Mouse (Mus musculus) neutrophil, adult 5-6 weeks (primary cell): ENCODE measurements at regions not wholly inside any gene's neighbourhood (a gene's known extent, or its start where the extent isn't known, plus 50 kb on each side); places are given as distances from the start of the nearest gene placed in this dataset.

Source experiments
- ATAC-seq: fragments of 151-379, 151-347 bp; 2 replicates; pipeline ENCODE4 v1.8.0; 2017; ENCODE audit warnings: mild to moderate bottlenecking, moderate TSS enrichment; ENCODE audit not compliant: insufficient number of reproducible peaks, poor library complexity, low FRiP score, severe bottlenecking; ENCODE audit errors: extremely low read depth

DNA sequence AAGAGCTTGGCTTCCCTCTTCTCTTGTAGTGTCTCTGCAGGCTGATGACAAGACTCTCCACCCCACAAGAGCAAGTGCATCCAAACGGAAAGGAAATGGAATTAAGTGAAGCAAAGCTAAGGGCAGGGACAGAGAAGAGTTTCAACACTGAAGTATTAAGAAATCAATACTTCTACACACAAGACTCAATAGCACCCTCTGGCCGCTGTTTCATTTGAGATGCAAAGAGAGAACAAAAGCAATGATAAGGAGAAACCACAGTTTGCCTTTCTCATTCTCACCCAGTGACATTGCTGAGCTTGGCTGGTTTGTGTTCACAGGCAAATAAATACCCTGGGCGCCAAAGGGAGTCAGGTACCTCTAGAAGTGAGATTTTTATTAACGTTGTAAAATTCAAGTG, 171.8 kb upstream of the Foxd3 start:
- no peak for ATAC-seq

GRCm38 (mm10) chr4:99491536-99492514, 164.3 kb upstream of the Foxd3 start:
- ATAC-seq, result no peak

GRCm38 (mm10) chr4:99503221-99503744, 152.8 kb upstream of the Foxd3 start:
- no peak for ATAC-seq

GRCm38 (mm10) chr4:99511993-99512392, 144.1 kb upstream of the Foxd3 start:
- ATAC-seq, result no peak

DNA sequence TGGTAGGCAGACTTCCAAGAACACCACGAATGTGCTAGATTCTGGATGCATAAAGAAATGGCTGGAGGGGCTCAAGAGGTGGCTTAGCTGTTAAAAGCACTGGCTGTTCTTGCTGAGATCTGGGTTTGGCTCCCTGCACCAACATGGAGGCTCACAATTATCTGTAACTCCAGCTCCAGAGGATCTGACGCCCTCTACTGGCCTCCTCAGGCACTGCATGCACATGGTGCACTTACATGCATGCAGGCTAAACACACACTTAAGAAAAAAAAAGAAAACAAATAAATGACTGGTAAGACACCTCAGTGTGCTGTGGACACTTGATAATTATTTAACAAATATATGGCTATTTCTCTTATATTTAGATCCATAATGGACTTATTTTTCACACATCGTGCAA, 139.2 kb upstream of the Foxd3 start:
- ATAC-seq, result no peak

- ATAC-seq, result no peak
These were observed 128.7 kb upstream of the Foxd3 start for GRCm38 (mm10) chr4:99527441-99527840.

- no peak for ATAC-seq
These were observed 112.1 kb upstream of the Foxd3 start for GRCm38 (mm10) chr4:99544014-99544413.

GRCm38 (mm10) chr4:99545742-99546141, 110.4 kb upstream of the Foxd3 start:
- no peak for ATAC-seq

- no peak for ATAC-seq
These were observed 98.1 kb upstream of the Foxd3 start for GRCm38 (mm10) chr4:99557963-99558362.

GRCm38 (mm10) chr4:99560604-99561003, 95.5 kb upstream of the Foxd3 start:
- ATAC-seq, result no peak

DNA sequence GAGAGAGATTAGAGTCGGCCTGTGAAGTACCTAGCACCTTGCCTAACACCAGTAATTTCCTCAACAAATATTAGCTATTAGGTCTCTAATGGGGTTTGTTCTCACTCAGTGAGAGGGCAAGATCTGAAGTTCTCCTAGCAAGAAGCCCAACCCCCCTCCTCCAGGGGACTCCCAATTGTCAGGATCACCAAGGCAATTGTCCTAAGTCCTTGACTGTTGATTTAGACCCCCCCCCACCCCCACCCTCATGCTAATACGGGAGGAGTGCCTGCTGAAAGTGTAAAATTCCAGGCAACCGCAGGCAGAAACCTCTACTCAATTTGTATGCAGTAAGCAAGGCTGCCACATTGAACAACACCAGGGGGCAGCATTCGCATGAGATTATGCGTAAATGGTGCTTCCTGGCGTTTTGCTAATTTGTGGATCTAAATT, 94.6 kb upstream of the Foxd3 start:
- no peak for ATAC-seq

- no peak for ATAC-seq
These were observed 90.7 kb upstream of the Foxd3 start for GRCm38 (mm10) chr4:99565401-99565800.

DNA sequence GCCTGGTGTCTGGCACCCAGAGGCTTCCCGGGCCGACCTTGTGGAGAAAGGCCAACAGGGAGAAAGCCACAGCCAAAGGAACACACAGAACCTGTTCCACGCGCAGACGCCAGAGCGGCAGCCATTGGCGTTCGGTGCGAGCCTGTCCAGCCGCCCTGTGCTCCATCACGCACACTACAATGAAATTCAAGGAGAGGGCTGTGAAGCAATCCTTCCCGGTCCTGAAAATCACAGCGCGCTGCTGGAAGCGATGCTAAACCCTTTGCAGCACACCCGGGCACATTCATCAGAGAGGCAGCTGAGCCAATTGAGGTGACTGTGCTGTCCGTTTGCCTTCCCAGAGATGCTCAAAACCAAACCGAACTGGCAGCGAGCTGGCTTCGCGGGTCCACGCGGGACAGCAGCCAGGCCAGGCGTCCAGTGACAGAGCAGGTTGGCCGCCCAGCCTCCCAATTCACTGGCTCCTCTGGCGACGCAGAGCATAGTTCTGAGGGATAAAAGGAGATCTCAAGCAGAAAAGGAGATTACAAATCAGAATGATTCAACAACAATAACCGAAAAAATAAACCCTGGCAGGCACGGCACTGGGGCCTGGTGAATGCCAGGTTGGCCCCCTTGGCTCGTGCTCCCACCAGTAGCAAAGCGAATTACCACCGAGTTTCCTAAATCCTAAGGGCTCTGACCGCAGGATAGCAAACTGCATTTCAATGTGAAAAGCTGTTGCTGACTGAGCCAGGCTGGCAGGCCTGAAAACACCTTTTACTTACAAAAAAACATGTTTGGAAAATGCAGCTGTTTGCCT, 83.1 kb upstream of the Foxd3 start:
- no peak for ATAC-seq

DNA sequence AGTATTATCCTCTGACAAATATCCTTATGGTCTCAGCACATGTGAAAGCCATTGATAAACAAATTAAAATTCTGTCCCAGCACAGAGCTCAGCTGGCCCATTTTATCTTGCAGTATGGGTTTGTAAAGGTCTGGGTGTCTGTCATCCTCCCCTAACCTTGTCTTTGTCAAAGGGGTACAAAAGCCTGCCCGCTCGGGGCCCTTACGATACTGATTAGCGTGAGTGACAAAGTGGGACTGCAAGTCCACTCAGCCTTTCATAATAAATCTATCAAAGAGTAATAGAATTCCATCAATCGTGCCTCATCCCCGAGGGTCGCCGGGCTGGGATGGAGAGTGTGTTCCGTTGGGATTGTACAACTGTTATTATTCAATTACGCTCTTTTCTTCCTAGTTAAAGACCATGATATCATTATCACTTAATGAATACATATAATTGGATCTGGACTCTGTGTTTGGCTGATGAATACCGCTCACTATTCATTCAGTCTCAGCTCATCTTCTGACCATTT, 82.0 kb upstream of the Foxd3 start:
- ATAC-seq, result no peak

DNA sequence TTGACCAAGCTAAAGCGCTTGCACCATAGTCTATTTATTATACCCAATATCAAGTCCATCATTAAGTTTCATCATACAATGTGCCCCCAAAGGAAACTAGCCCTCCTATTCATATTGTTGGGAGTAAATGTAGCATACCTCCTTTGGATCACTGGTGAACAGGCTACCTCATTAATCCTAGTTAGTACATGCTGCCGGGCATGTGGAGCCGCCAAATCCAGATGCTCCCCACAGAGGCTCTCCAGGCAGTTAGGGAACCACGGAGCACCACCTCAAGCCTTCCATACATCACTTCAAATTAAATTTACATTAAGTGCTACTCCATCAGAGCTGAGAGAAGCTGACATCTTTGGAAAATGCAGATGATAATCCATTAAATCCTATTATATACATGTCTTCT, 81.1 kb upstream of the Foxd3 start:
- ATAC-seq, result no peak

GRCm38 (mm10) chr4:99597781-99598180, 58.3 kb upstream of the Foxd3 start:
- no peak for ATAC-seq

GRCm38 (mm10) chr4:99600741-99601140, 55.4 kb upstream of the Foxd3 start:
- no peak for ATAC-seq

DNA sequence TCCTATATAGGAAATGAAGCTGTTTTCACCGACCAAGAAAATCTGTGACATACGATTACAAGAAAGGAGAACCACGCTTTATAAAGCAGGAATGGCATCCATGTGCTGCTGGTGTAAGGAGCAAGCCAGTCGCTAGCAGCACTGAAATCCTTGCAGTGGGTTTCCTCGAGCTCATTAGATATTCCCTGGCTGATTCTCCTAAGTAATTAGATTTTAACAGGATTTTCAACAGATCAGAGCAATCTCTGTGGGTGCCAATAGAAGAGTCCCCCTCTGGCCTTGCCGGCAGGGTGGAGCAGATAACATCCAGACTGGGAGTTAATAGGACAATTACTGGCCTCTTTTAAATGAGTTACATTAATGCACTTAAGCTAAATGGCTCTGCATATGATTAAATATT, 54.6 kb upstream of the Foxd3 start:
- ATAC-seq, result no peak
